Mouse (Mus musculus) cerebellum, postnatal 10 days (tissue): ENCODE measurements around the gene Ang.

ENCODE experiments used
- DNase-seq, 2 experiments: peaks; one replicate each; pipeline ENCODE4 v3.0.0; 2021; ENCODE audit warnings: mixed read lengths in 2 of 2

Gene Ang

DNA sequence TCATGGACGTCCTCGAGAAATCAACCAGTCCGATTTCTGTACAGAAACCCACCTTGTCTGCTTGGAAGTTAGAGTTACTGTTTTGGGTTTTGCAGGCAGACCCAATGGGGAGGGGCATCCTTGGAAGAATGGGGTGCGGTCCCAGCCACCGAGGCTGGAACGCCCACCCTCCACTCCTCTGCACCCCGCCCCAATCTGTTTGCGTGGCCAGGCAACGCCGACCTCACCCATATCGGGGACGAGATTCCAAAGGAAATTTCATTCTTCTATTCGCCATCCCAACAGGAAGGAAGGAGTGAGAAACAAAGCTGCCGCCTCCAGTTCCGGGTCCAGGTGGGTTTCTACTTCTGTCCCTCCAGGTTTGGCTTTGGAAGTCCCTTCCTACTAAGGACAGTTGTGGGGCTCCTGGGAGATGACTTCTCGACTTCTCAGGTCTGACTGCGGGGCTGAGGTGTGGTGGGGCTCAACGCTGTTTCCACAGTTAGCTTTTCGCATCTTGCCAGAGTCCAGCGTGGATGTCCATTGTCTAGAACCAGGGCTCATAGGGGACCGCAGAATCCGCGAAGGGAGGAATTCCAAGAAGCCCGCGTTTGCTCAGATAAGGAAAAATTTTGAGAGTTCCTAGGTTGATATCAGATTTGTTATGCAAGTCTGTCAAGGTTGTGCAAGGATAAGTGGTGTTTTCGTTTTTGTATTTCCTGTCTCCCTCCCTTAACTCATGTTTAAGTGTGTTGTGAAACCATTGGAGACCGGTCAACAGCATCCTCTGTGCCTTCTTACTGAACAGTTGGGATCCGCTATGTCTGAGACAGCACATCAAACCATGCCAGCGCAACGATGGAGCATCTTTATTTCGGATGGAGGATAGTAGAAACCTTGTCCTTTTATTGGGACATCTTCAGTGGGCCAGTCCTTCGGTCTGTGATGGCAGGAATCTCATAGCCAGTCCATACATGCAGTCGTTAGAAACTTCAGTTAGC, at the start of gene Ang, which contains the start of gene Rnase4:
TSS of gene Ang (plus strand) at position 230 of the 980 bp plus-strand sequence.
TSS of gene Rnase4 (plus strand) at position 157 of the 980 bp plus-strand sequence.
- peak; percentile 67 to 68 for DNase-seq

DNA sequence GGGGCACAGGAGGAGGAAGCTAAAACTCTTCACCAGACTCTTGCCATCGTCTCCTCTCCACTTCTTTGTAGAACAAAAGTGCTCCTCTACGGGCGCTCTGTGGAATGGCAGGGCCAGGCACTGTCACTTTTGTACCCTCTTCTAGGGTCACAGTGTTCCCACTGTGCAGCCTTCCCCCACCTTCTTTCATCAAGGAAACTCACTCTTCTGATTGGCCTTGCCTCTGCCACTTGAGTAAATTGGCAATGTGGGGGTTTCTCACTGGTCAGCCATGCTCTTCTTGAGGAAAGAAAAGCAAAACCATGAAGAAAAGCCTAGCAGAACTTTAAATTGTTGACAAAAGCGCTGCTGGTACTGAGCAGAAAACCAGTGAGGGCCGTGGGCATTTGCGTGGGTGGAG, 49.2 kb upstream of the Ang start, which contains the start of gene Rnase9:
TSS of gene Rnase9 (minus strand) at position 101 of the 400 bp plus-strand sequence.
- DNase-seq, result no peak

DNA sequence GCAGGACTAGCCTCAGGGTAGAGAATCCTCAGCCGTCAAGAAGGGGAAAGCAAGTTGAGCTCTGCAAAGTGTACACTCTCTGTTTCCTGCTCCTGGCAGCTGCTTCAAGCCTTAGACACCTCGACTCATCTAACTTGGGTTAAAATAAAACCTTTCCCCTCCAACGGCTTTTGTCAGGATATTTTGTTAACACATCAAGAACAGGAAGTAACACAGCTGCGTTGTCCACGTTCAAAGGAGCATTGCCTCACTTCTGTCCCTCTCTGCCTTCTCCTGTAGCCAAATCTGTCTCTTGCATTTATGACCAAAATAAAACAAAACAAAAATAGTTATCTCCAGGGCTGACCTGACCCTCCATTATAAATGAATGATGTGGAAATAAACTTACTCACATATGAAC, 43.1 kb upstream of the Ang start:
- DNase-seq, result no peak

DNA sequence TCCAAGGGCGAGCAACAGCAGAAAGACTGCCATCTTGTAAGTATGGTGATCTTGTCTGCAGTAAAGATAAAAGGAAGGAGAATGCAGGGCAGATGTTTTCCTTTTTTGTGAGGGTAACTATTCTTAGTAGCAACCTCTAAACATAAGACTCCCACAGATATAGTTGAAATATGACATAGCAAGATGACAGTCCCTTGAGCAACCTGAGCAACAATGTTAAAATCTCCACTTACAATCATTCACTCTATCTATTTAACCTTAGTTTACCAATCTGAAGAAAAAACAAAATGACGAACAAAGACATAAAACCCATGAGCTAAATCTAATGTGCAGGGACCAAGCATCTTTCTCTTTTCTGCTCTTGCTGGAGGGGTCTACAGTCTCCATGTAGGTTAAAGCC, 40.9 kb upstream of the Ang start, which contains the start of gene Rnase11:
TSS of gene Rnase11 (minus strand) at position 101 of the 400 bp plus-strand sequence.
- DNase-seq, result no peak

DNA sequence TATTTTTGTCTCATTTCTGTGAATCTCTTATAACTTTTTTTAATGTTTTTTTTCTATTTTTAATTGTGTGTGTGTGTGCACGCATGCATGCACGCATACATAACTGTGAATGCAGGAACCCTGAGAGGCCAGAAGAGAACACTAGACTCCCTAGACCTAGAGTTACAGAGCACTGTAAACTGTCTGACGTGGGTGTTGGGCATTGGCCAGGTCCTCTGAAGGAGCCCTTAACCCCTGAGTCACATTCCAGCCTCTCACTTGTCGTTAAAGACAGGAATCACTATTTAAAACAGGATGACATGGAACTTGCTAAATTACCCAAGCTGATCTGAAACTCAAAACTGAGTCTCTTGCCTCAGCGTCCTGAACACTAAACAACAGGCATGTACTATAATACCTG, 39.0 kb upstream of the Ang start:
- no peak for DNase-seq

DNA sequence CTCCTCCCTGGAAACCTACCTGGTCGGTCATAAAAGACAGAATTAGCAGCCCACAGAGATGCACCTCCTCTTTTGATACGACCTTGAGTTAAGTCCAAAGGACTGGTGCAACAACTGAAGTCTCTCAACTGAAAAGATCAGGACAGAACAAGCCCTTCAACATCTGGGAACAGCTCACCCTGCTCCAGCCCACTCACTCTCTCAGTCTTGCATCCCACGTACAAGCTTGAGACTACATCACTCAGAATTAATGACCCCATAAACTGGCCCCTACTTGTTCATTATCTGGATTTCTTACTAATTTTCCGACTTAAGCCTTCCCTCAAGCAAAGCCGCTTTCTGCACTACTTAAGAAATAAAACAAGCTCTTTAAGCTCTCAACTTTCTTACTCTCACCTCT, 37.8 kb upstream of the Ang start:
- DNase-seq, result no peak

DNA sequence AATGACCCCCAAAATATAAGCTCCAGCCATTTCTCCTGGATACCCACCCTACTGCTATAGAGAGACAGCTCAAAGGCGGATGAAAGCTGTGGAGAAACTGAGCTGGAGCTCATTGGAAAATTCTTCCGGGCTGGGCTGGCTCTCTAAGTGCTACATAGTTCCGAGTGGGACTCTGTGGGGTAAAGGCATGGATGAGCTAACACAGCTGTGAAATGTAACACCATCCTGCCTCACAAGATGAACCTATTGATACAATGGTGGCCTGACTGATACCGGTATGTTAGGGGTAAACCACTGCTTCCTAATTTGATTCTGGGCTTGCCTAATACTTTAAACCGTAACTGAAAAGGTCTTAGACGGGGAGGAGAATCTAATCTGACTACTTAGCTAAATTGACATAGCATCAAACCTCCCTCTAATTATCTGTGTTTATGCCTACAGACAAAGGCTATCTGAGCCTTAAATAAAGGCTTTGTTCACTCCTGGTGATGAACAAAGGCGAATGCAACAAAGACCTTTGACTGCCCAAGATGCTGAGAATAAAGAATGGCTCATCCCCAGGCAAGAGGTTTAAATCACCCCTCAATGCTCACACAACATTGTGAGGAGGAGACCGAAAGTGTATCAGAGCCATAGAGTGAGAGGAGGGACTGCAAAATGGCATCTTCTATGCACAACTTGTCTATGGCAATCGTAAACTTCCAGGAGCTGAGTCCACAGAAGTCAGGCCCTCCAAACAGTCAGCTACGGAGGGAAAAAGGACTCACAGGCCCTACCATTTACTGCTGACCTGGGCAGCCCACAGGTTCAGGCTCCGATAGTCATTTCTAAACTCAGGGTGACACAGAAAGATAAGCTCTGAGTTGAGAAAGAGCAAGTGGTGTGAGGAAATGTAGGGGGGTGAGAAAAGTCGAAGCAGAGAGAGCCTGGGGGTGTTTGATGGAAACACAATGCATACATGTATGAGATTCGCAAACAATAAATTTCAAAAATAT, 36.4 kb upstream of the Ang start:
- DNase-seq, result no peak

DNA sequence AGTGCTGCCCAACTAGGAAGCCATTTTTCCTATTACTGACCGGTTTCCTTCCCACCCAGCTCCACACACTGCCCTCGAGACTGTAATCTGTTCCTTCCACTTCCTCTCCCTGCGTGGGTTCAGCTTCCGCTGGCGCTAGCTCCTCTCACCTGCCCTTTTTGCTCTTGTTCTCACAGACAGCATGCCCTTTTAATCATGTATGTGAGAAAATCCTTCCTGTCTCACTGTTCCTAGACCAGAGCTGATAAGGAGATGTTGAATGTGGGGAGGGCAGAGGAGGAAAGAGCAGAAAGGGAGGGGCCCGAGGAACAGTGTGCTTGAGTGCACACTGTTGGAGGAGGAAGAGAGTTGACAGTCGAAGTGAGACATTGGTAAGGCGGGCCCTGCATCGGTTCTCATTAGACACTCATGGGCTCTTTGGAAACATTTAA, 33.5 kb upstream of the Ang start, which contains the start of gene Rnase12:
TSS of gene Rnase12 (minus strand) at position 261 of the 431 bp plus-strand sequence.
- DNase-seq, result no peak

DNA sequence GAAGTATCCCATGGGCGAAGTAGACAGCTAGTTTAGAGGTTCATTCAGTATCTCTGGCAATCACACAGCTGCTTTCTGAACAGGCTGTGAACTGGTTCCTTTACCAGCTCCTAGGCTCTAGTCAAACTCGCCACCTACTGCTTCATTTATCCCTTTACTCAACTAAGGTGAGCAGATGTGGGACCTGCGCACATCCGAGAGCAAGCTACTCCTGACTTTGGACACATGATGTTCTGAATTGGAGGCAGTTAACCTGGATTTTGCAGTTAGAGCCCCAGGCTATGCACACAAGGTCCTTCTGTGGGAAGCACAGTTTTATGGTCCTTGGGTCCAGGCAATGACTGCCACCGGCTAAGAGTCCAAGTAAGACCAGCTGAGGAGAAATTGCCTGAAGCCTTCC, 30.2 kb upstream of the Ang start:
- DNase-seq, result no peak

DNA sequence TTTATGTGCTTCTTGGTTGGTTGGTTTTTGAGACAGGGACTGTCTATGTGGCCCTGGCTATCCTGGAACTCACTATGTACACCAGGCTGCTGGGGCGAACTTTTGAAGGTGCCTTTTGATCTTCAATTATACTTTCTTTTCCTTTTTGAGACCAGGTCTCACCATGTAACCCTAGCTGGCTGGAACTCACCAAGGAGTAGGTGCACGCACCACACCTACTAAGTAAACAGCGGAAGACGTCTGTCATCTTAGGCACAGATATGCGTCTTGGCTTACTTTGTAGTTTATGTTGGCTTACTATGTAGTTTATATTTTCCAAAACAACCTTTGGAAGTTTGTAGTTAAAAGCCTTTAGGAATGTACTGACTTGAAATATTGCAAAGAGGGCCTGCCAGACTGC, 22.0 kb upstream of the Ang start:
- DNase-seq, result no peak

DNA sequence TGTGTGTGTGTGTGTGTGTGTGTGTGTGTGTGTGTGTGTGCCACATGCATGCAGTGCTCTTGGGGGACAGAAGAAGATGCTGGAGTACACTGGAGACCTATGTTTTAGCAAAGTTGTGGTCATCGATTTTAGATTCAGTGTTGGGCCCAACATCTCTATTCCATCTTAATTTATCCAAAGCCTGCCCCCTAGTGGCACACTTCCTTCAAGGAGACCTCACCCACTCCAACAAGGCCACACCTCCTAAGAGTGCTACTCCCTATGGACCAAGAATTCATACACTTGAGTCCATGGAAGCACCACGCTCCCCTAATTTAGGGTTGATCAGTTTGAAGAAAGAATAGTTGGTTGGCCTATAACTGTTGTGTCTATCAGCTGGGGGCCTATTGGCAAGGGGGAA, 21.3 kb upstream of the Ang start:
- DNase-seq, result peak; percentile 58 to 65

DNA sequence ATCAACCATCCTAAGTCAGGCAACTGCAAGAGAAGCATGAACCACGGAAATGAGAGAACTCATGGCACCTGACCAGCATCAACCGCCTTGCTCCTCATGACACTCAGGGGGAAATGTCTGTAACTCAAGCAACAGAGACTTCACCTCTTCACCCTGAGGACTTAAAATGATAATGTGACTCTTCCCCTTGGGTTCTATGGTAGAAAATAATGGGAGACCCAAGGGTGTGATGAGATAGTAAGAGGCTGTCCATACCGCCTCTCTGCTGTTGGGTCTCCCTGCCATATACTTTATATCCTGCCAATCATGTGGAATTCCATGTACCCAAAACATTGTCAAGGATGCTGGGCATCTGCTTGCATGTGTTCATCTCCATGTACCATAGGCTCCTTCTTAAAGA, 16.6 kb upstream of the Ang start, which contains the start of gene Olfr750:
TSS of gene Olfr750 (minus strand) at position 101 of the 400 bp plus-strand sequence.
- DNase-seq, result no peak

DNA sequence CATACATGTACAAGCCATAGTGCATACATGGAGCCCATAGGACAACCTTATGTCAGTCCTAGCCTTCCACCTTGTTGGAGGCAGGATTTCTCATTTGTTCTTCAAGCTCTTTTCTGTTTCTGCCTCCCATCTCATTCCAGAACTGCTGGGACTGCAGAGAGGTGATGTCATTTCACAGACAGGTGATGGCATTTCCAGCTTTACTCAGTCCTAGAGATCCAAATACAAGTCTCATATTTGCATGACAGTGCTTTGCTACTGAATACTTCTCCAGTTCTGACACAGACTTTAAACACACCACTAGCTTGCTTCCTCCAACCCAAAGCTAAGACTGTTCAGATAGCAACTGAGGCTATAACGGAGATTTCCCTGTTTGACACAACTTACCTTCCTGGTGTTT, 11.8 kb upstream of the Ang start:
- DNase-seq, result no peak

DNA sequence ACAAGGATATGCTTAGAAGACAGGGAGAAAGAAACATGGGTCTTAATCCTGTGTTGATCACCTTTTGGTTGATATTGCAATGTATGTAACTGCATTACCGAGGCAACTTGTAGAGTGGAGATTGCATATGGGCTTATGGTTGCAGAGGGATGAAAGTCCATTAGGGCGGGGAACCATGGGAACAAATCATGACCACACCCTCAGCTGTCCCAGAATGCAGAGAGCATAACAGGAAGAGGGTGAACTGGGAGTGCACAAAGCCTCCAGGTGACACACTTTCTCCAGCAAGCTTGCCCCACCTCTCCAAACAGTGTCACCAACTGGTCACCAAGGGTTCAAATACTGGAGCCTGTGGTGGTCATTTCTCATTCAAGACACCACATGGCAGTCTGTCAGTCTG, 9.9 kb upstream of the Ang start:
- no peak for DNase-seq

DNA sequence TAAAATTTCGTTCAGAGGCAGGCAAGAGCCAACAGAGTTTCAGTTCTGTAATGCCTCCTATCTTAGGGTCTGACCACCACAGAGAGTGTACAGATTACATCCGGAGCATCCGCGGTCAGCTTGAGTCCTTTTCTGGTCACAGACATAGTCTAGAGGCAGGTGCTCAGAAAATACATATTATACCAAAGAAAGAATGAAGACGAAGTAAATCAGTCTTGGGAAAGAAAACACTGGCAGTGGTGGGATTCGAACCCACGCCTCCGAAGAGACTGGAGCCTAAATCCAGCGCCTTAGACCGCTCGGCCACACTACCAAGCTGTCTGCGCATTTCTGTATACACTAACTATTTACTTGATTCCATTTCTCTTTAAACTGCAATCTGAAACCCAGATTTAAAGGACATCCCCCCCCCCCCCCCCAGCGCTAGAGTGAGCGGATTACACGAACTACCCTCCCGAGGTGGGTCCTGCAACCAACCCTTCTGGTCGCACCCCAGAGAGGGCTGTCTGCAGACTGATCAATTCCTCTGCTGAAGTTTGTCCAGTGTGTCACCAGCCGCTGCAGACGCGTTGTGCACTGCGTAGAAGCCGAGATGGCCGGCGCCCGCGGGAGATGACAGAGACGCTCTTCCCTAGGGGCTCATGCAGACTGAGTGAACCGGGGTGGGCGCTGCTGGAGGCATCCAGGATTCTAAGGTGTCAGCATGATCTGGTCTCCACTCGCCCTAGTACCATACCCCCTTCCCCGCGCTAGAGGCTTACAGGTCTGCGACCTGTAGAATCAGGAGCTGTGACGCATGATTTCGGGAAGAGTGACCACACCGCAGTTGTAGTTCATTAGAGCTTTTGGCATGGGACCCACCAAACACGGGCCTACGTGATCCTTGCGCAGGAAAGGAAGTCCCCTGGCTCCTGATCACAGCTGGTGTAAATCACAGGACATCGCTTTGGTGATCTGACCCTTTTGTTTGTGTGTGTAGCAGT, 8.1 kb upstream of the Ang start:
- peak; percentile 66 to 68 for DNase-seq

DNA sequence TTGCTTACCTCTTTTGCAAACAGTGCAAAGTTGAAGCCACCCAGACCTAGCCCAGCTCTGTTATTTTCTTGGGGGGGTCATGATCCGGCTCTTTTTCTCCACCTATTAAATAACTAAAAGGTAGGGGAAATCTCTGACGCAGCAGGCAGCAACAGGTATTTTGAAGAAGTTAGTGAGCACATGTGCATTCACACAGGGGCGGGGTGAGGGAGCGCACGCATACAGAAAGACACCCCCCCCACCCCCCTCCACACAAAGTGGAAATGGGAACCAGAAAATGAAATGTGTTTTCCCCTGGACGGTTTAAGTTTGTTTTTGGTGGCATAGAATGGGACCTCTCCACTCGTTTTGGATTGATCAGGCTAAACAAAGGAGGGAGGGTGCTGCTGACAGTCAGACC, 7.1 kb upstream of the Ang start:
- no peak for DNase-seq

DNA sequence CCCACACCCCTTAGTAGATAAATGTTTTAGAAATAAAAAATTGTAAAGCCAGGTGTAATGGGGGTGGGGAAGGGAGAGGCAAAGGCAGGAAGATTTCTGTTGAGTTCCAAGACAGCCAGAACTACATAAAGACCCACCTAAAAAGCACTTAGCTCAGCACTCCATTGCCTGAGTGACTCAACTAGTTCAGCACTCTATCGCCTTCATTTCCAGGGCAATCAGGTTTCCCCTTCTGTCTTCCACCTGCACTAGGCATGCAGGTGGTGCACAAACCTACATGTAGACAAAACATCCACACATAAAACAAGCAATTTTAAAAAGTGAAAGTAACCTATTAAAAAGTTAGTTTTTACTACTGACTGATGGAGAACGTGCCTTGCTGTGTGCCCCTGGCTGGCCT, 5.9 kb upstream of the Ang start:
- no peak for DNase-seq

DNA sequence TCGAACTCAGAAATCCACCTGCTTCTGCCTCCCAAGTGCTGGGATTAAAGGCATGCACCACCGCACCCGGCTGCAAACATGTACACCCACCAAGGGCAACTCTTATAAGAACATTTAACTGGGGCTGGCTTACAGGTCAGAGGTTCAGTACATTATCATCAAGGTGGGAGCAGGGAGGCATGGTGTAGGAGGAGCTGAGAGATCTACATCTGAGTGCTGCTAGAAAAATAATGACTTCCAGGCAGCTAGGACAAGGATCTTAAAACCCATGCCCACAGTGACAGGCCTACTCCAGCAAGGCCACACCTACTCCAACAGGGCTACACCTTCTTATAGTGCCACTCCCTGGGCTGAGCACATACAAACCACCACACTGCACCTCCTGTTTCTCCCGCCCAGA, 5.0 kb upstream of the Ang start:
- no peak for DNase-seq

DNA sequence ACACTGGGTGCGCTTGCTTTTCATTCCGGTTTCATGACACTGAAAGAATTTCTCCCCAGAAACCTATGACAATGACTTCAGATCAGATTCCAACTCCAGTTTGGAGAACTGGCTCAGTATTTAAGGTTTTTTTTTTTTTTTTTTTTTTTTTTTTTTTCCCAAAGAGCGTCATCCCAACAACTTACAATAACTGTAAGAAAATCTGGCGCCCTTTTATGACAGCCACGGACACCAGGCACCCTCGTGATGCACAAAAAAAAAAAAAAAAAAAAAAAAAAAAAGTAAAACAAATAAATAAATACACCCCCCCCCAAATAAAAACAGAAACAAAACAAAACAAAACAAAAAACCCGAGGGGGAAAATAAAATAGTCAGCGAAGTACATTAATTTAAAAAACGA, 3.2 kb upstream of the Ang start:
- DNase-seq, result no peak

DNA sequence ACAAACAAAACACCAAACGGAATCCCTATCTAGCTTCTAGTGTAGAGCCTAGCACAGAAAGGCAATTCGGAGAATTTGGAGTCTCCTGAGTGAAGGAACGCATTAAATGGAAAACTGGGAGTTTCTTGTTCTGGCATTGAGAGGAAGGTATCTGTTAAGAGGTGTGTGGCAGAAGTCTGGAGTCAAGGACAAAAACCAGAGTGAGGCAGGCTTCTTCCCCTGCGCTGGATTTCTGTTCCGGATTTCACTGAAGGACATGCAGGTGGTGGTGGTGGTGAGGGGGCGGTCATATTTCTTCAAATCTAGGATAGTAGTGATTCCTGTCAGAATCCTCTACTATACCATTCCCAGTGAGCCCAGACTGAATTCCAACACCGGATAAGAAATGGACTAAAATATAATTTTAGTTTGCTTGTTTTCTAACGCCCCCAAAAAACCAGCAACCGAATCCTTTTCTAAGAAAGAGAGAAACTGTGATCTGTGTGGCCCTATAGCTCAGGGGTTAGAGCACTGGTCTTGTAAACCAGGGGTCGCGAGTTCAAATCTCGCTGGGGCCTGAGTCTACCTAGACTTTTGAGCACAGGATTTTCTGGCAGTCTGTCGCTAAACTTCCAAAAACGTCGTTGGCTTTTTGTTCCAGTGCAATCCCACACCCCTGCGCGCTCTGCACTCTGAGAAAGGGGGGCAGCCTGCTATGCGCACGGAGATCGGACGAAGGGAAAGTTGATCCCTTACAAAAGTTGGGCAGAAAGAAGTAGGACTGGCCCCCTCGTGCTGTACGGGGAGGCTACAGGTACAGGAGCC, 2.6 kb upstream of the Ang start:
- DNase-seq, result peak; percentile 89 to 90
